Mouse (Mus musculus) G1E (cell line): ENCODE measurements around the gene Aagab.

Experiments used
- CTCF ChIP-seq: IDR thresholded peaks from 2 replicates; pipeline ENCODE4 v1.5.1; 2012; ENCODE audit warnings: low read depth, low read length, inconsistent platforms, mixed read lengths
- GATA1 ChIP-seq: IDR thresholded peaks from 2 replicates; pipeline ENCODE4 v1.6.1; 2012; ENCODE audit warnings: borderline replicate concordance, low read length, inconsistent platforms, mixed read lengths
- POLR2AphosphoS5 ChIP-seq: IDR thresholded peaks from 2 replicates; pipeline ENCODE4 v1.6.1; 2012; ENCODE audit warnings: low read depth, low read length, inconsistent platforms; ENCODE audit not compliant: insufficient replicate concordance

GRCm38 (mm10) chr9:63685352-63685751 is 82.9 kb downstream of the Aagab start:
- no peak for TF ChIP-seq CTCF
- TF ChIP-seq POLR2AphosphoS5 = no peak
- no peak for TF ChIP-seq GATA1
